Mouse (Mus musculus): ENCODE measurements around the gene Erc1. TPM values are rescaled to one million over a fixed set of nuclear protein-coding genes. Genes with fewer than 3 reads are reported as not detected.
"Not testable (repeated sequence)": the region's sequence is repeated elsewhere in the genome, so short reads cannot be mapped to it uniquely, and the experiment has no call there.

The Erc1 gene
- total RNA-seq, 2 experiments from 2014 or later = 21.8 to 29.1 TPM

GRCm38 (mm10) chr6:119715234-119715633 lies 132.7 kb downstream of the Erc1 start:
- no peak for ATAC-seq (replicated peaks; ENCODE audit: low FRiP score, poor library complexity, severe bottlenecking)

- no peak for ATAC-seq (replicated peaks; ENCODE audit: low FRiP score, poor library complexity, severe bottlenecking)
These were observed 134.0 kb downstream of the Erc1 start for GRCm38 (mm10) chr6:119713961-119714360.

GRCm38 (mm10) chr6:119712486-119712885 lies 135.5 kb downstream of the Erc1 start:
- no peak for ATAC-seq (replicated peaks; ENCODE audit: low FRiP score, poor library complexity, severe bottlenecking)

- ATAC-seq (replicated peaks; ENCODE audit: low FRiP score, poor library complexity, severe bottlenecking) = no peak
These were observed 136.2 kb downstream of the Erc1 start for GRCm38 (mm10) chr6:119711649-119712305.

- ATAC-seq (replicated peaks; ENCODE audit: low FRiP score, poor library complexity, severe bottlenecking) = no peak
These were observed 138.4 kb downstream of the Erc1 start for GRCm38 (mm10) chr6:119709552-119709951.

GRCm38 (mm10) chr6:119707911-119708310 lies 140.1 kb downstream of the Erc1 start:
- ATAC-seq (replicated peaks; ENCODE audit: low FRiP score, poor library complexity, severe bottlenecking) = no peak

GRCm38 (mm10) chr6:119704899-119705298 lies 143.1 kb downstream of the Erc1 start:
- no peak for ATAC-seq (replicated peaks; ENCODE audit: low FRiP score, poor library complexity, severe bottlenecking)

- no peak for ATAC-seq (replicated peaks; ENCODE audit: low FRiP score, poor library complexity, severe bottlenecking)
These were observed 155.2 kb downstream of the Erc1 start for GRCm38 (mm10) chr6:119692754-119693153.

GRCm38 (mm10) chr6:119686470-119686869 lies 161.5 kb downstream of the Erc1 start:
- ATAC-seq (replicated peaks; ENCODE audit: low FRiP score, poor library complexity, severe bottlenecking) = no peak

- ATAC-seq (replicated peaks; ENCODE audit: low FRiP score, poor library complexity, severe bottlenecking) = no peak
These were observed 167.2 kb downstream of the Erc1 start for GRCm38 (mm10) chr6:119680746-119681145.

GRCm38 (mm10) chr6:119674811-119675209 lies 173.2 kb downstream of the Erc1 start:
- no peak for ATAC-seq (replicated peaks; ENCODE audit: low FRiP score, poor library complexity, severe bottlenecking)

- ATAC-seq (replicated peaks; ENCODE audit: low FRiP score, poor library complexity, severe bottlenecking) = no peak
These were observed 173.7 kb downstream of the Erc1 start for GRCm38 (mm10) chr6:119674201-119674810.

- no peak for ATAC-seq (replicated peaks; ENCODE audit: low FRiP score, poor library complexity, severe bottlenecking)
These were observed 178.2 kb downstream of the Erc1 start for GRCm38 (mm10) chr6:119669746-119670145.

- ATAC-seq (replicated peaks; ENCODE audit: low FRiP score, poor library complexity, severe bottlenecking) = no peak
These were observed 185.0 kb downstream of the Erc1 start for GRCm38 (mm10) chr6:119662936-119663335.

- ATAC-seq (replicated peaks; ENCODE audit: low FRiP score, poor library complexity, severe bottlenecking) = no peak
These were observed 186.9 kb downstream of the Erc1 start for GRCm38 (mm10) chr6:119661081-119661493.

GRCm38 (mm10) chr6:119658441-119658840 lies 189.5 kb downstream of the Erc1 start:
- ATAC-seq (replicated peaks; ENCODE audit: low FRiP score, poor library complexity, severe bottlenecking) = no peak

- ATAC-seq (replicated peaks; ENCODE audit: low FRiP score, poor library complexity, severe bottlenecking) = no peak
These were observed 190.4 kb downstream of the Erc1 start for GRCm38 (mm10) chr6:119657418-119658178.

- not testable (repeated sequence) for ATAC-seq (replicated peaks; ENCODE audit: low FRiP score, poor library complexity, severe bottlenecking)
These were observed 193.2 kb downstream of the Erc1 start for GRCm38 (mm10) chr6:119654777-119655176.

- no peak for ATAC-seq (replicated peaks; ENCODE audit: low FRiP score, poor library complexity, severe bottlenecking)
These were observed 204.0 kb downstream of the Erc1 start for GRCm38 (mm10) chr6:119643880-119644460.

- no peak for ATAC-seq (replicated peaks; ENCODE audit: low FRiP score, poor library complexity, severe bottlenecking)
These were observed 204.7 kb downstream of the Erc1 start for GRCm38 (mm10) chr6:119643178-119643728.
